Mouse (Mus musculus) MEL (cell line): ENCODE measurements around the gene Zfp775. TPM values are rescaled to one million over a fixed set of nuclear protein-coding genes. Genes with fewer than 3 reads are reported as not detected.

Experiments used
- DNase-seq: peaks from one replicate; pipeline ENCODE4 v3.0.0; 2011; ENCODE audit warnings: low read depth, low spot score
- H3K27ac ChIP-seq: 2 replicates; pipeline ENCODE4 v1.5.1; 2012; ENCODE audit warnings: low read depth, mild to moderate bottlenecking, control low read depth, low read length, moderate library complexity; ENCODE audit not compliant: control insufficient read depth
- H3K27me3 ChIP-seq, 2 experiments: fragments of 150-350 bp in 1 of 2; sonication (generic) in 1 of 2; 2 replicates each; pipeline ENCODE4 v1.6.1; 2012; ENCODE audit warnings: low read length in 2 of 2, mild to moderate bottlenecking in 2 of 2, improper control_type of control experiment in 1 of 2, moderate library complexity in 1 of 2; ENCODE audit not compliant: insufficient read depth in 2 of 2, control insufficient read depth in 1 of 2
- H3K36me3 ChIP-seq, 2 experiments: 2 replicates each; pipeline ENCODE4 v1.6.1; 2012 to 2014; ENCODE audit warnings: low read length in 2 of 2, improper control_type of control experiment in 1 of 2, inconsistent platforms in 1 of 2, mild to moderate bottlenecking in 1 of 2; ENCODE audit not compliant: insufficient read depth in 2 of 2, control insufficient read depth in 1 of 2
- H3K4me1 ChIP-seq, 2 experiments: fragments of 150-350 bp in 1 of 2; sonication (generic) in 1 of 2; 2 replicates each; pipeline ENCODE4 v1.6.1; 2012; ENCODE audit warnings: low read length in 2 of 2, improper control_type of control experiment in 1 of 2, mild to moderate bottlenecking in 1 of 2; ENCODE audit not compliant: insufficient read depth in 2 of 2, control insufficient read depth in 1 of 2
- H3K4me3 ChIP-seq, 2 experiments: fragments of 150-350 bp in 1 of 2; sonication (generic) in 1 of 2; 2 replicates each; pipeline ENCODE4 v1.5.1; 2012; ENCODE audit warnings: low read depth in 2 of 2, low read length in 2 of 2, mild to moderate bottlenecking in 2 of 2, moderate library complexity in 2 of 2, control low read depth in 1 of 2, improper control_type of control experiment in 1 of 2; ENCODE audit not compliant: control insufficient read depth in 1 of 2, insufficient read depth in 1 of 2
- H3K79me2 ChIP-seq: 2 replicates; pipeline ENCODE4 v1.6.1; 2012; ENCODE audit warnings: mild to moderate bottlenecking, low read length, moderate library complexity; ENCODE audit not compliant: control insufficient read depth, poor library complexity, insufficient read depth
- H3K9ac ChIP-seq: 2 replicates; pipeline ENCODE4 v1.6.1; 2012; ENCODE audit warnings: low read depth, mild to moderate bottlenecking, control low read depth, low read length, moderate library complexity; ENCODE audit not compliant: control insufficient read depth, poor library complexity, severe bottlenecking
- H3K9me3 ChIP-seq: fragments of 150-350 bp; sonication (generic); replicated peaks from 2 replicates; pipeline ENCODE4 v1.6.1; 2012; ENCODE audit warnings: mild to moderate bottlenecking, low read length, improper control_type of control experiment, moderate library complexity; ENCODE audit not compliant: insufficient read depth
- CHD2 ChIP-seq: IDR thresholded peaks from 2 replicates; pipeline ENCODE4 v1.6.1; 2011; ENCODE audit warnings: low read length, improper control_type of control experiment
- E2F4 ChIP-seq: IDR thresholded peaks from 2 replicates; pipeline ENCODE4 v1.6.1; 2011; ENCODE audit warnings: low read depth, low read length, improper control_type of control experiment, borderline replicate concordance
- ETS1 ChIP-seq: IDR thresholded peaks from 2 replicates; pipeline ENCODE4 v1.6.1; 2012; ENCODE audit warnings: low read depth, mild to moderate bottlenecking, inconsistent platforms, low read length, improper control_type of control experiment, moderate library complexity
- GABPA ChIP-seq: IDR thresholded peaks from 2 replicates; pipeline ENCODE4 v1.6.1; 2012; ENCODE audit warnings: low read depth, mild to moderate bottlenecking, inconsistent platforms, low read length, improper control_type of control experiment, moderate library complexity
- KAT2A ChIP-seq: conservative IDR thresholded peaks from 2 replicates; pipeline ENCODE4 v1.6.1; 2012; ENCODE audit warnings: low read depth, low read length, improper control_type of control experiment, inconsistent platforms
- MAX ChIP-seq: IDR thresholded peaks from 2 replicates; pipeline ENCODE4 v1.6.1; 2011; ENCODE audit warnings: low read length, improper control_type of control experiment
- MXI1 ChIP-seq: IDR thresholded peaks from 2 replicates; pipeline ENCODE4 v1.6.1; 2011; ENCODE audit warnings: mild to moderate bottlenecking, low read depth, low read length, improper control_type of control experiment
- MYC ChIP-seq: IDR thresholded peaks from 2 replicates; pipeline ENCODE4 v1.6.1; 2011; ENCODE audit warnings: low read depth, mild to moderate bottlenecking, low read length, improper control_type of control experiment, moderate library complexity
- NELFE ChIP-seq: IDR thresholded peaks from 2 replicates; pipeline ENCODE4 v1.6.1; 2011; ENCODE audit warnings: low read depth, low read length, improper control_type of control experiment
- POLR2AphosphoS2 ChIP-seq: IDR thresholded peaks from 2 replicates; pipeline ENCODE4 v1.6.1; 2011; ENCODE audit warnings: low read length, improper control_type of control experiment
- RAD21 ChIP-seq: IDR thresholded peaks from 2 replicates; pipeline ENCODE4 v1.6.1; 2011; ENCODE audit warnings: mild to moderate bottlenecking, low read depth, low read length, improper control_type of control experiment
- RCOR1 ChIP-seq: IDR thresholded peaks from 2 replicates; pipeline ENCODE4 v1.6.1; 2012; ENCODE audit warnings: low read depth, mild to moderate bottlenecking, inconsistent platforms, low read length, improper control_type of control experiment
- SIN3A ChIP-seq: IDR thresholded peaks from 2 replicates; pipeline ENCODE4 v1.6.1; 2012; ENCODE audit warnings: low read length, improper control_type of control experiment, inconsistent platforms
- TAL1 ChIP-seq: IDR thresholded peaks from 2 replicates; pipeline ENCODE4 v1.6.1; 2012; ENCODE audit warnings: mild to moderate bottlenecking, inconsistent platforms, low read length, moderate library complexity, mixed read lengths
- TCF12 ChIP-seq: IDR thresholded peaks from 2 replicates; pipeline ENCODE4 v1.6.1; 2014; ENCODE audit warnings: low read depth, mild to moderate bottlenecking, inconsistent platforms, low read length, improper control_type of control experiment, moderate library complexity
- ZC3H11A ChIP-seq: IDR thresholded peaks from 2 replicates; pipeline ENCODE4 v1.6.1; 2012; ENCODE audit warnings: low read depth, mild to moderate bottlenecking, inconsistent platforms, low read length, improper control_type of control experiment
- ZMIZ1 ChIP-seq: IDR thresholded peaks from 2 replicates; pipeline ENCODE4 v1.6.1; 2012; ENCODE audit warnings: low read depth, mild to moderate bottlenecking, inconsistent platforms, low read length, improper control_type of control experiment, moderate library complexity
- polyA plus RNA-seq, 2 experiments: library from polyadenylated mRNA; stranded (reverse) in 1 of 2; unstranded in 1 of 2; fragments of >175 nt in 1 of 2; fragments of >200 nt in 1 of 2; gene quantifications; 2 replicates each; pipeline versions ENCODE4 v1.2.1 to v1.2.4; 2012; ENCODE audit warnings: low replicate concordance in 2 of 2, low read depth in 1 of 2; ENCODE audit not compliant: insufficient read length in 2 of 2, insufficient read depth in 1 of 2, missing spikeins in 1 of 2
- total RNA-seq: library from RNA; depleted of rRNA; stranded (reverse); fragments of 300-350 nt; gene quantifications from 2 replicates; pipeline ENCODE4 v1.2.3, GENCODE M21; 2012

The Zfp775 gene
- total and polyA plus RNA-seq, 3 experiments: not detected

- no peak for TF ChIP-seq MXI1
- Histone ChIP-seq H3K4me1 (no peaks in the 10 kb centered on the region), H3K9me3 (no peaks in the 10 kb centered on the region), H3K4me3 (no peak overlapping the region), H3K79me2 (no peaks in the 10 kb centered on the region), H3K27me3 (no peaks in the 10 kb centered on the region), H3K36me3 (no peaks in the 10 kb centered on the region), H3K27ac (no peak overlapping the region), H3K9ac (no peak overlapping the region)
- no peak for DNase-seq
Observed at GRCm38 (mm10) chr6:48608124-48608523, 6.3 kb downstream of the Zfp775 start.

GRCm38 (mm10) chr6:48609512-48609911, 7.6 kb downstream of the Zfp775 start:
- no peak for TF ChIP-seq CHD2
- TF ChIP-seq KAT2A: no peak
- TF ChIP-seq POLR2AphosphoS2: no peak
- no peak for TF ChIP-seq NELFE
- TF ChIP-seq SIN3A: no peak
- no peak for TF ChIP-seq TCF12
- no peak for TF ChIP-seq RCOR1
- TF ChIP-seq GABPA: no peak
- no peaks in the 10 kb centered on the region for H3K27me3 ChIP-seq
- H3K4me3 ChIP-seq: no peak overlapping the region
- no peaks in the 10 kb centered on the region for H3K4me1 ChIP-seq
- no peak overlapping the region for H3K27ac ChIP-seq
- no peak for DNase-seq
- no peaks in the 10 kb centered on the region for H3K79me2 ChIP-seq
- no peak overlapping the region for H3K9ac ChIP-seq
- H3K9me3 ChIP-seq: no peaks in the 10 kb centered on the region
- H3K36me3 ChIP-seq: no peaks in the 10 kb centered on the region

- H3K4me1 ChIP-seq: no peaks in the 10 kb centered on the region
- H3K27ac ChIP-seq: no peak overlapping the region
- no peak overlapping the region for H3K4me3 ChIP-seq
- H3K36me3 ChIP-seq: no peaks in the 10 kb centered on the region
- no peaks in the 10 kb centered on the region for H3K27me3 ChIP-seq
- no peaks in the 10 kb centered on the region for H3K79me2 ChIP-seq
- TF ChIP-seq RAD21 (no peak), MYC (no peak), MAX (no peak), TCF12 (no peak), TAL1 (no peak), MXI1 (no peak), ZC3H11A (no peak), E2F4 (no peak), POLR2AphosphoS2 (no peak), ETS1 (no peak), ZMIZ1 (no peak)
- H3K9ac ChIP-seq: no peak overlapping the region
- no peaks in the 10 kb centered on the region for H3K9me3 ChIP-seq
- no peak for DNase-seq
Observed at GRCm38 (mm10) chr6:48610657-48611056, 8.8 kb downstream of the Zfp775 start.
